Mouse (Mus musculus) colon, adult 2 months (tissue): ENCODE measurements around the gene Golga7b. TPM values are rescaled to one million over a fixed set of nuclear protein-coding genes. Genes with fewer than 3 reads are reported as not detected.

Source experiments
- polyA plus RNA-seq: library from polyadenylated mRNA; depleted of rRNA; stranded (reverse); fragments of >200 nt; gene quantifications from 2 replicates; pipeline ENCODE4 v1.2.3, GENCODE M21; 2012; rRNA removed

Golga7b gene
- polyA plus RNA-seq, result 1.3 and 1.4 TPM in 2 replicates

DNA sequence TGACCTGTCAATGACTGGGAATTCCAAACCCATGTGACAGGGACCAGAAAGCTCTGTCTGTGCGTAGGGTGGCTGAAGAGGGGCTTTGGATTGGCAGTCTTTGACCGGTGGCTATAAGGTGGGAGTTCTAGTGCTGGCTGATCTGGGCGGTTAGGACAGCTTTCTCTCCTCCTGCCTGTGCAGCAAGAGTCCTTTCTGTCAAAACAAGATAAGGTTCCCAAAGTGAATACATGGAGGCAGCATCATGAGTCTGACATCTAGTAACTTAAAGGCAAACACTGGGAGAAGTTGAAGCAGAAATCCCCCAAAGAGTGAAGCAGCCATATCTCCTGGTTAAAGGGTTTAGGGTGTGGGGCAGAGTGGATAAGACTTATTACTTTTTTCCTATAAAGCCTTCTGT, at the start of gene Golga7b:
Gene Golga7b (plus strand): TSS at position 56 of the 400 bp plus-strand sequence.

DNA sequence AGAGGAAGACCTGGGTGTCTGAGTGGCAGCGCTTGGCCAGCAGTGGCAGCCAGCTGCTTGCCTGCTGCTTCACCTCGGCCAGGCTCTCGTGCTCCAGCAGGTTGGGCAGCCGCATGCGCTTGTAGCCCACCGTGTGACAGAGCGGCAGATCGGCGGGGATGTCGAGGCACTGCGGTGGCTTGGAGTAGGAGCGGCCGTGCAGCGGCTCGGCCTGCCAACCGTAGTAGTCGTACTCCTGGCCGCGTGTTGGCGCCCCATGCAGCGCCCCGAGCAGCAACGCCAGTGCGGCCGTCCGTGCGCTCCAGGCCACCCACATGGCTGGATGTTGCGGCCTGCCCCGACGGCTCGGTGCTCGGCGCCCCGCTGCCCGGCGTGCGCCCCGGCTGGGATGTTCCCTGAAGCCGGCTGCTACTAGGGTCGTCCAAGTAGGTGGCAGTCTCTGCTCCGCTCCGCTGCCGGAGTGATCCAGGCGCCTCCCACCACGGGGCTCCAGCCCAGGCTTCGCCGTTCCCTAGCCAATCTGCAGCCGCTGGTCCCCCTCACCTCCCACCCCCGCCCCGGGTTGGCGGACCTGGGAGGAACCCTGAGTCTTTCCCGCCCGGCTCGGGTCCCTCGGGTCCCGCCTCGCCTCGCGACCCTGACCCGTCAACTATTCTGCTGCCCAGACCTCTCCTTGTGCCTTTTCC, 45.5 kb upstream of the Golga7b start, which contains the start of gene Sfrp5:
Gene Sfrp5 (minus strand): TSS at position 557 of the 686 bp plus-strand sequence.

Other genes with a start within 250 kb of the Golga7b start
- gene Ankrd2, start 211.6 kb upstream of the Golga7b start, polyA plus RNA-seq, result 0.17 and 0.21 TPM in 2 replicates
- 6.0 and 7.8 TPM in 2 replicates for gene Hoga1, start 202.0 kb upstream of the Golga7b start, polyA plus RNA-seq
- 0.23 and 0.31 TPM in 2 replicates for gene 4933411K16Rik, start 195.3 kb upstream of the Golga7b start, polyA plus RNA-seq
- 3.4 and 3.5 TPM in 2 replicates for gene Morn4, start 161.2 kb upstream of the Golga7b start, polyA plus RNA-seq
- 26.1 and 34.8 TPM in 2 replicates for gene Pi4k2a, start 157.1 kb upstream of the Golga7b start, polyA plus RNA-seq
- 17.5 and 18.3 TPM in 2 replicates for gene Avpi1, start 118.5 kb upstream of the Golga7b start, polyA plus RNA-seq
- gene Marveld1, start 100.2 kb upstream of the Golga7b start, polyA plus RNA-seq, result 120 and 135 TPM in 2 replicates
- 41.8 and 42.8 TPM in 2 replicates for gene Zfyve27, start 83.6 kb upstream of the Golga7b start, polyA plus RNA-seq
- 6.6 and 7.4 TPM in 2 replicates for gene Sfrp5, start 45.3 kb upstream of the Golga7b start, polyA plus RNA-seq
- 1.9 and 2.1 TPM in 2 replicates for gene Crtac1, start 184.2 kb downstream of the Golga7b start, polyA plus RNA-seq